Mouse (Mus musculus) adrenal gland, adult 8-10 months (tissue): ENCODE measurements around the gene Tbc1d20. TPM values are rescaled to one million over a fixed set of nuclear protein-coding genes. Genes with fewer than 3 reads are reported as not detected.
"Not testable (repeated sequence)": the region's sequence is repeated elsewhere in the genome, so short reads cannot be mapped to it uniquely, and the experiment has no call there.

Experiments
- DNase-seq: peaks from one replicate; pipeline ENCODE4 v3.0.0; 2022
- total RNA-seq, 4 experiments: library from RNA; stranded (reverse); gene quantifications; 2 replicates each; pipeline ENCODE4 v1.2.4; 2022

Tbc1d20 gene
- 100 to 1,000 TPM; 143 to 157 (median 143) TPM for total RNA-seq

- DNase-seq: peak; percentile 86
Measured at GRCm38 (mm10) chr2:152293727-152294475, at the start of gene Tbc1d20. Gene Tbc1d20 (plus strand): TSS chr2:152293828.

GRCm38 (mm10) chr2:152247213-152247612 is 46.4 kb upstream of the Tbc1d20 start:
- no peak for DNase-seq

GRCm38 (mm10) chr2:152250511-152250910 is 43.1 kb upstream of the Tbc1d20 start:
- DNase-seq: no peak

- no peak for DNase-seq
Measured at GRCm38 (mm10) chr2:152259739-152260138, 33.9 kb upstream of the Tbc1d20 start.

- DNase-seq: no peak
Measured at GRCm38 (mm10) chr2:152273639-152274038, 20.0 kb upstream of the Tbc1d20 start.

- no peak for DNase-seq
Measured at GRCm38 (mm10) chr2:152281407-152281806, 12.2 kb upstream of the Tbc1d20 start.

GRCm38 (mm10) chr2:152287560-152287959 is 6.1 kb upstream of the Tbc1d20 start:
- DNase-seq: no peak

- DNase-seq: no peak
Measured at GRCm38 (mm10) chr2:152288046-152288445, 5.6 kb upstream of the Tbc1d20 start.

GRCm38 (mm10) chr2:152289623-152290022 is 4.0 kb upstream of the Tbc1d20 start:
- DNase-seq: not testable (repeated sequence)

- DNase-seq: no peak
Measured at GRCm38 (mm10) chr2:152292475-152292874, 1.2 kb upstream of the Tbc1d20 start.

- no peak for DNase-seq
Measured at GRCm38 (mm10) chr2:152293179-152293726, 375 bp upstream of the Tbc1d20 start.

- DNase-seq: no peak
Measured at GRCm38 (mm10) chr2:152294541-152294940, 913 bp downstream of the Tbc1d20 start.

GRCm38 (mm10) chr2:152302862-152303261 is 9.2 kb downstream of the Tbc1d20 start:
- DNase-seq: no peak

GRCm38 (mm10) chr2:152303781-152304180 is 10.2 kb downstream of the Tbc1d20 start:
- no peak for DNase-seq

- no peak for DNase-seq
Measured at GRCm38 (mm10) chr2:152305480-152305879, 11.9 kb downstream of the Tbc1d20 start.

GRCm38 (mm10) chr2:152307186-152307585 is 13.6 kb downstream of the Tbc1d20 start:
- DNase-seq: no peak

GRCm38 (mm10) chr2:152312996-152313395 is 19.4 kb downstream of the Tbc1d20 start:
- DNase-seq: no peak

GRCm38 (mm10) chr2:152313926-152314325 is 20.3 kb downstream of the Tbc1d20 start:
- no peak for DNase-seq

- DNase-seq: no peak
Measured at GRCm38 (mm10) chr2:152317054-152317453, 23.4 kb downstream of the Tbc1d20 start.

- DNase-seq: no peak
Measured at GRCm38 (mm10) chr2:152321558-152321957, 27.9 kb downstream of the Tbc1d20 start.

GRCm38 (mm10) chr2:152322198-152322597 is 28.6 kb downstream of the Tbc1d20 start:
- DNase-seq: no peak

GRCm38 (mm10) chr2:152323971-152324370 is 30.3 kb downstream of the Tbc1d20 start:
- peak; percentile 72 for DNase-seq

- no peak for DNase-seq
Measured at GRCm38 (mm10) chr2:152324842-152325241, 31.2 kb downstream of the Tbc1d20 start.

- no peak for DNase-seq
Measured at GRCm38 (mm10) chr2:152326157-152326556, 32.5 kb downstream of the Tbc1d20 start.
